Mouse (Mus musculus) megakaryocyte, embryonic 14.5 days (primary cell): ENCODE data around the gene 4933424G06Rik. TPM values are rescaled to one million over a fixed set of nuclear protein-coding genes. Genes with fewer than 3 reads are reported as not detected.

Experiments used
- H3K27me3 ChIP-seq: replicated peaks from 2 replicates; pipeline ENCODE3; 2012; ENCODE audit warnings: inconsistent platforms
- H3K36me3 ChIP-seq: replicated peaks from 2 replicates; pipeline ENCODE3; 2012; ENCODE audit warnings: low read length, inconsistent platforms, mixed read lengths
- H3K4me1 ChIP-seq: 2 replicates; pipeline ENCODE4 v1.6.1; 2012; ENCODE audit warnings: inconsistent platforms
- H3K4me3 ChIP-seq: replicated peaks from 2 replicates; pipeline ENCODE3; 2012; ENCODE audit warnings: moderate library complexity, mild to moderate bottlenecking, inconsistent platforms
- H3K9me3 ChIP-seq: 2 replicates; pipeline ENCODE4 v1.6.1; 2012; ENCODE audit warnings: inconsistent platforms
- FLI1 ChIP-seq: IDR thresholded peaks from 2 replicates; pipeline ENCODE4 v1.6.1; 2012; ENCODE audit warnings: low read length, inconsistent platforms, mixed read lengths
- GATA1 ChIP-seq: IDR thresholded peaks from 3 replicates; pipeline ENCODE4 v1.6.1; 2012; ENCODE audit warnings: mixed read lengths, low read length, inconsistent platforms, borderline replicate concordance
- polyA plus RNA-seq: library from polyadenylated mRNA; stranded (reverse); fragments of >175 nt; gene quantifications from 2 replicates; pipeline ENCODE4 v1.2.3, GENCODE M21; 2012; ENCODE audit warnings: low replicate concordance; ENCODE audit not compliant: insufficient read depth

4933424G06Rik gene
- polyA plus RNA-seq, 1 experiment, result not detected

DNA sequence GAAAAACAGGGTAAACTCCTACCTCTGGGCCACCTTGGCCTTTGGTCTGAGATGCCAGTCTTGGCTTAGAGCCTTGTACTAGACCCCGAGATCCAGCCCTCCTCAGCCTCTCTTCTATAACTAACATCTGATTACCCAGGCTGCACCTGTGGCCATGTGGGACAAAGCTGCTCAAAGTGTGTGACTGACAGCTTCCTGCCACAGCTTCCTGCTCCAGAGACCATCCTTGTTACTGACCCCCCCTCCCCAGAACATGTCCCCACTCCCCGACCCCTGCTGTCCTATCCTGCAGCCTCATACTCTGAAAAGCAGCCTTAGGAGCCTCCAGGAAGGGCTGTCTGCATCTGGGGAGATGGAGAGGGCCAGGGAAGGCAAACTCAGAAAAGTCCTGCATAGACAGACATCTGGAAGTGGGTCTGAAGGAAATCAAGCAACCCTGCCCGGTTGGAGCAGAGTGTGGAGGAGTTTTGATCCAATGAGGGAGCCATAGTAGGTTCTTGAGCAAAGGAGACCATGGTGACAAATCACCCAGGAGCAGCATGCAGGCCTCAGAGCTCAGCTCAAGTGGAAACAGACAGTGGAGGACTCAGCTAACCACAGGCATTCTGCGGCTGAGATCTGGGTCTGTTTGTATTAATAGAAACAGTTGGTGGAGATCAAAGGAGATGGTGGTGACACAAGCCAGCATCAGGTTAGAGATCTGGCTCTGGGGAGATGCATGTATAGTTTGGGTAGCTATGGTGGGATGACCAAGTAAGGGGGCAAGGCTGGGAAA lies 56.7 kb downstream of the 4933424G06Rik start:
- no peak for TF ChIP-seq FLI1
- no peak for TF ChIP-seq GATA1
- H3K27me3 ChIP-seq, result peaks cover 61% of the 10 kb centered on the region
- peaks cover 7% of the 10 kb centered on the region; the same call in 1 of the 2 replicates for H3K9me3 ChIP-seq
- peaks cover 39% of the 10 kb centered on the region for H3K4me1 ChIP-seq
- H3K36me3 ChIP-seq, result no peaks in the 10 kb centered on the region
- no peak overlapping the region for H3K4me3 ChIP-seq

GRCm38 (mm10) chr1:36767321-36767720 lies 57.4 kb downstream of the 4933424G06Rik start:
- no peak for TF ChIP-seq GATA1
- no peak for TF ChIP-seq FLI1
- Histone ChIP-seq H3K9me3 (peaks cover 7% of the 10 kb centered on the region; the same call in 1 of the 2 replicates), H3K27me3 (peaks cover 60% of the 10 kb centered on the region), H3K36me3 (no peaks in the 10 kb centered on the region), H3K4me1 (peaks cover 39% of the 10 kb centered on the region), H3K4me3 (no peak overlapping the region)

DNA sequence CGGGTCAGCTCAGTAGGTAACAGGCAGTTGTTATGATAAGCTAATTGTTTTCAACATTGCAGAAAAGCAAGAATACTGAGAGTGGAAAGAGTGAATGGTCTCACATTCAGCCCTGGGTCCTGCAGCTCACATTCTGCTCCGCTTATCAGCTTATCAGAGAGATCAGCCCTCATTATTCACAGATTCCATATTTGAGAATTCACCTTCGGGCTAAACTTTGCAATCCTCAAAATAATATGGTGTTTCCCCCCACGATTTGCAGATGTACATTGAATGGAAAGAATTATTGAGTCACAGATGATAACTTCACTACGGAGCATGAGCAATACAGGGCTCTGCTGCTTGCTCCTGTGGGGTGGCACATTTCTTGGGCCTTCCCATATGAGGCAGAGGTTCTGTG lies 58.8 kb downstream of the 4933424G06Rik start:
- no peak overlapping the region for H3K4me3 ChIP-seq
- H3K36me3 ChIP-seq, result no peaks in the 10 kb centered on the region
- H3K4me1 ChIP-seq, result peaks cover 39% of the 10 kb centered on the region
- peaks cover 7% of the 10 kb centered on the region; the same call in 1 of the 2 replicates for H3K9me3 ChIP-seq
- peaks cover 47% of the 10 kb centered on the region for H3K27me3 ChIP-seq
- TF ChIP-seq GATA1 (no peak), FLI1 (no peak)

DNA sequence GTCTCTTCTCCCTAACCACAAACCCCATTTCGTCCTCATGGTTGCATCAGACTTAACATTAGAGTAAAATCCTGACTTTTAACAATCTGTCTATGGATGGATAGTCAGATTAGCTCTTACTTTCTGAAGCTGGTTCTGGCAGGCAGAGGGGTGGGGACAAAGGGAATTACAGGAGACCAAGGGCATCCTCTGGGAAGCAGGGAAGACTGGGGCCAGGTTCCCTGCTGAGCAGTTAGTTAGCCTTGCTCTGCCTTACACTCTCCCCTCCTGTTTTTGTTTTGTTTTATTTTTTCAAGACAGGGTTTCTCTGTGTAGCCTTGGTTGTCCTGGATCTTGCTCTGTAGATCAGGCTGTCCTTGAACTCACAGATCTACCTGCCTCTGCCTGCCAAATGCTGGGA lies 60.0 kb downstream of the 4933424G06Rik start:
- Histone ChIP-seq H3K36me3 (no peaks in the 10 kb centered on the region), H3K9me3 (peaks cover 7% of the 10 kb centered on the region; the same call in 1 of the 2 replicates), H3K27me3 (peaks cover 44% of the 10 kb centered on the region), H3K4me3 (no peak overlapping the region), H3K4me1 (peaks cover 30% of the 10 kb centered on the region)
- TF ChIP-seq FLI1 (no peak), GATA1 (no peak)

- H3K9me3 ChIP-seq, result peaks cover 7% of the 10 kb centered on the region; the same call in 1 of the 2 replicates
- peaks cover 20% of the 10 kb centered on the region for H3K4me1 ChIP-seq
- H3K4me3 ChIP-seq, result peak overlapping the region; percentile 30
- no peaks in the 10 kb centered on the region for H3K36me3 ChIP-seq
- TF ChIP-seq GATA1 (no peak), FLI1 (no peak)
- peaks cover 37% of the 10 kb centered on the region for H3K27me3 ChIP-seq
These were observed 61.0 kb downstream of the 4933424G06Rik start for GRCm38 (mm10) chr1:36770998-36771397.

- no peak for TF ChIP-seq GATA1
- Histone ChIP-seq H3K4me3 (no peak overlapping the region), H3K4me1 (peaks cover 6% of the 10 kb centered on the region), H3K27me3 (peaks cover 42% of the 10 kb centered on the region), H3K36me3 (no peaks in the 10 kb centered on the region), H3K9me3 (peaks cover 14% of the 10 kb centered on the region)
These were observed 62.4 kb downstream of the 4933424G06Rik start for GRCm38 (mm10) chr1:36772198-36772934.

- peaks cover 10% of the 10 kb centered on the region for H3K4me1 ChIP-seq
- no peaks in the 10 kb centered on the region for H3K36me3 ChIP-seq
- H3K27me3 ChIP-seq, result peaks cover 62% of the 10 kb centered on the region
- H3K9me3 ChIP-seq, result peaks cover 11% of the 10 kb centered on the region
- no peak overlapping the region for H3K4me3 ChIP-seq
- TF ChIP-seq FLI1, result no peak
- TF ChIP-seq GATA1, result no peak
These were observed 70.8 kb downstream of the 4933424G06Rik start for GRCm38 (mm10) chr1:36780793-36781192.

- TF ChIP-seq GATA1 (no peak), FLI1 (no peak)
- Histone ChIP-seq H3K36me3 (no peaks in the 10 kb centered on the region), H3K9me3 (peaks cover 11% of the 10 kb centered on the region)
These were observed 72.5 kb downstream of the 4933424G06Rik start for GRCm38 (mm10) chr1:36782476-36782875.

GRCm38 (mm10) chr1:36784365-36785134 lies 74.6 kb downstream of the 4933424G06Rik start:
- no peaks in the 10 kb centered on the region for H3K36me3 ChIP-seq
- peaks cover 46% of the 10 kb centered on the region for H3K27me3 ChIP-seq
- peak overlapping the region; percentile 91 for H3K4me3 ChIP-seq
- peaks cover 10% of the 10 kb centered on the region for H3K4me1 ChIP-seq
- no peak for TF ChIP-seq GATA1
- no peak for TF ChIP-seq FLI1
- H3K9me3 ChIP-seq, result peaks cover 7% of the 10 kb centered on the region

More at GRCm38 (mm10) chr1:36782476-36782875, 72.5 kb downstream of the 4933424G06Rik start:
- H3K4me1 ChIP-seq, result peaks cover 10% of the 10 kb centered on the region
- H3K4me3 ChIP-seq, result no peak overlapping the region
- H3K27me3 ChIP-seq, result peaks cover 61% of the 10 kb centered on the region
